ENCODE assay signal across 14 mouse cellular contexts in the genomic region with DNA sequence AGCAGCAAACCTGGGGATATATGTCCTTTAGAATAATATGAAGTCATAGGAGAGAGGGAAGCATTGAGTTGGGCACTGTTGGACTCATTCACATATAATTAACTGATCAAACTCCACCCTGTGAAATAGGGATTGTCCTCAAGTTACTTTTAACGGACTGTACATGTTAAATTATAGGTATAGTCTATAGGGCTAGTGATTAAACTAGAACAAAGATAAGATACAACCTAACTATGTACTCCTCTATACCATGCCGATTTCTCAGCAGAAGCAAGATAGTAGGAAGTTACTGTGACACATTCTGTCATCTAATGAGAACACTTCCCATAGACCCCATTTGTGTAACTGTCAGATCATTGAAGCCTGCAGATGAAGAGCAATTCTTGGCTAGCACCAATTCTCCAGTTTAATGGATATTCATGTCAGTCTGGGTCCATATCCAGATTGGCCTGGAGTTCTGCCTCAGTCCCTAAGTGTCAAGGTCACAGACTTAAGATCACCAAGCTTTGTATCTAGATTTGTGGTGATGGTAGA. TPM values are rescaled to one million over a fixed set of nuclear protein-coding genes. Genes with fewer than 3 reads are reported as not detected.
"Had no signal": no experiment of that assay in that cellular context is flagged by ENCODE, and none has a peak within 500 bp of the region (broad histone marks: within the 10 kb centered on the region; RNA-seq: fewer than 3 reads in every experiment).

No protein-coding gene starts in this region.

- H3K9me3 ChIP-seq: limb, embryonic 13.5 days; liver, embryonic 13.5 days; midbrain, embryonic 13.5 days; neural tube, embryonic 12.5 days; stomach, embryonic 15.5 days had no signal

- H3K36me3 ChIP-seq: stomach, embryonic 15.5 days had no signal

- H3K27ac ChIP-seq: limb, embryonic 13.5 days; midbrain, embryonic 13.5 days; neural tube, embryonic 12.5 days; stomach, embryonic 15.5 days had no signal

- H3K27me3 ChIP-seq: limb, embryonic 13.5 days; midbrain, embryonic 13.5 days; neural tube, embryonic 12.5 days; stomach, embryonic 15.5 days had no signal

- H3K4me3 ChIP-seq: limb, embryonic 13.5 days; midbrain, embryonic 13.5 days; neural tube, embryonic 12.5 days; stomach, embryonic 15.5 days had no signal

- DNase-seq: kidney, adult 8-10 months; kidney, postnatal 25 days; layer of hippocampus, adult 9-11 months; liver, embryonic 13.5 days; lung, adult 18-20 months; spleen, adult 18-20 months; thymus, postnatal 4 days had no signal

- ATAC-seq: inflammation-experienced regulatory T-cells, adult 6 months; intestine, postnatal 0 days; midbrain, embryonic 13.5 days had no signal

RNA-seq across cellular contexts. Expression of gene Gramd2, which starts 25.4 kb away (rescaled TPM):
- total RNA-seq: megakaryocyte-erythroid progenitor cell, adult 5-6 weeks had no signal
- polyA plus RNA-seq: inflammation-experienced regulatory T-cells, adult 6 months had no signal
